Mouse (Mus musculus) forebrain, embryonic 10.5 days (tissue): ENCODE measurements around the gene Pfkl. TPM values are rescaled to one million over a fixed set of nuclear protein-coding genes. Genes with fewer than 3 reads are reported as not detected.
"Not testable (repeated sequence)": the region's sequence is repeated elsewhere in the genome, so short reads cannot be mapped to it uniquely, and the experiment has no call there.

ENCODE experiments used
- DNase-seq: peaks from one replicate; pipeline ENCODE4 v3.0.0-alpha.2; 2017; ENCODE audit warnings: low spot score; ENCODE audit errors: extremely low spot score
- H3K27ac ChIP-seq: fragments of 300-500 bp; sonication (generic); 2 replicates; pipeline ENCODE4 v1.5.1; 2016; ENCODE audit warnings: mild to moderate bottlenecking
- H3K27me3 ChIP-seq: fragments of 300-500 bp; sonication (generic); 2 replicates; pipeline ENCODE4 v1.6.1; 2016; ENCODE audit warnings: mild to moderate bottlenecking; ENCODE audit not compliant: poor library complexity, severe bottlenecking
- H3K36me3 ChIP-seq: fragments of 300-500 bp; sonication (generic); replicated peaks from 2 replicates; pipeline ENCODE4 v1.6.1; 2016; ENCODE audit warnings: mild to moderate bottlenecking, moderate library complexity
- H3K4me1 ChIP-seq: fragments of 300-500 bp; sonication (generic); 2 replicates; pipeline ENCODE4 v1.6.1; 2016
- H3K4me3 ChIP-seq: fragments of 300-500 bp; sonication (generic); 2 replicates; pipeline ENCODE4 v1.5.1; 2016; ENCODE audit warnings: mild to moderate bottlenecking, moderate library complexity
- H3K9me3 ChIP-seq: fragments of 300-500 bp; sonication (generic); 2 replicates; pipeline ENCODE4 v1.6.1; 2016; ENCODE audit warnings: mild to moderate bottlenecking, moderate library complexity
- WGBS: fragments of 180-500 bp; shearing (Covaris S2); methylation state at CpG from one replicate; pipeline ENCODE4 v1.1.7; 2016; 5-methylcytosine and 5-hydroxymethylcytosine counted together
- polyA plus RNA-seq: library from polyadenylated mRNA; unstranded; fragments of >200 nt; fragmentation: Nextera tagmentation; extraction: Ambion mirVana; gene quantifications from 2 replicates; pipeline ENCODE4 v1.2.1, GENCODE M21; 2016

The Pfkl gene
- polyA plus RNA-seq, 1 experiment from 2014 or later = 262 TPM

- Histone ChIP-seq H3K4me3 (no peak overlapping the region), H3K27ac (no peak overlapping the region), H3K4me1 (peaks cover 25% of the 10 kb centered on the region), H3K9me3 (no peaks in the 10 kb centered on the region), H3K36me3 (peaks cover 18% of the 10 kb centered on the region), H3K27me3 (no peaks in the 10 kb centered on the region)
- 85% methylated on average over 8 of the region's 8 CpGs for WGBS
- no peak for DNase-seq
These were observed 33.3 kb downstream of the Pfkl start for GRCm38 (mm10) chr10:77976458-77977150.

- H3K36me3 ChIP-seq = peaks cover 8% of the 10 kb centered on the region
- H3K9me3 ChIP-seq = no peaks in the 10 kb centered on the region
- DNase-seq = no peak
- no peak overlapping the region for H3K27ac ChIP-seq
- H3K27me3 ChIP-seq = peaks cover 8% of the 10 kb centered on the region
- whole genome bisulfite sequencing = 58% methylated on average over 4 of the region's 4 CpGs
- H3K4me3 ChIP-seq = no peak overlapping the region
- peaks cover 25% of the 10 kb centered on the region for H3K4me1 ChIP-seq
These were observed 34.2 kb downstream of the Pfkl start for GRCm38 (mm10) chr10:77975653-77976052.

- peaks cover 17% of the 10 kb centered on the region for H3K27me3 ChIP-seq
- peaks cover 24% of the 10 kb centered on the region for H3K4me1 ChIP-seq
- no peak overlapping the region for H3K27ac ChIP-seq
- 0 out of 2 replicates have a peak, but pooled peaks cover under 1% of the 10 kb centered on the region for H3K36me3 ChIP-seq
- DNase-seq = no peak
- no peaks in the 10 kb centered on the region for H3K9me3 ChIP-seq
- no peak overlapping the region for H3K4me3 ChIP-seq
- WGBS = 83% methylated on average over 5 of the region's 5 CpGs
These were observed 35.1 kb downstream of the Pfkl start for GRCm38 (mm10) chr10:77974811-77975210.

GRCm38 (mm10) chr10:77974323-77974722 is 35.6 kb downstream of the Pfkl start:
- peaks cover 24% of the 10 kb centered on the region for H3K4me1 ChIP-seq
- WGBS = 76% methylated on average over 5 of the region's 5 CpGs
- no peak overlapping the region for H3K27ac ChIP-seq
- no peaks in the 10 kb centered on the region for H3K9me3 ChIP-seq
- H3K27me3 ChIP-seq = peaks cover 22% of the 10 kb centered on the region
- no peak overlapping the region for H3K4me3 ChIP-seq
- no peak for DNase-seq
- no peaks in the 10 kb centered on the region for H3K36me3 ChIP-seq

- peaks cover 39% of the 10 kb centered on the region for H3K27me3 ChIP-seq
- no peaks in the 10 kb centered on the region for H3K36me3 ChIP-seq
- H3K27ac ChIP-seq = no peak overlapping the region
- no peaks in the 10 kb centered on the region for H3K9me3 ChIP-seq
- no peak for DNase-seq
- H3K4me3 ChIP-seq = no peak overlapping the region
- peaks cover 14% of the 10 kb centered on the region for H3K4me1 ChIP-seq
- 63% methylated on average over 17 of the region's 17 CpGs for WGBS
These were observed 38.0 kb downstream of the Pfkl start for GRCm38 (mm10) chr10:77971709-77972553.

- WGBS = 94% methylated on average over 10 of the region's 10 CpGs
- no peaks in the 10 kb centered on the region for H3K36me3 ChIP-seq
- H3K27ac ChIP-seq = no peak overlapping the region
- peaks cover 14% of the 10 kb centered on the region for H3K4me1 ChIP-seq
- no peaks in the 10 kb centered on the region for H3K9me3 ChIP-seq
- no peak for DNase-seq
- H3K27me3 ChIP-seq = peaks cover 39% of the 10 kb centered on the region
- H3K4me3 ChIP-seq = no peak overlapping the region
These were observed 38.7 kb downstream of the Pfkl start for GRCm38 (mm10) chr10:77971191-77971590.

GRCm38 (mm10) chr10:77970481-77970880 is 39.4 kb downstream of the Pfkl start, which contains the start of gene Trpm2:
Gene Trpm2 (minus strand): TSS chr10:77970563.
- Histone ChIP-seq H3K9me3 (no peaks in the 10 kb centered on the region), H3K4me1 (peaks cover 14% of the 10 kb centered on the region), H3K27me3 (peaks cover 39% of the 10 kb centered on the region), H3K4me3 (peak within 1 kb of the TSS; percentile 51), H3K36me3 (no peaks in the 10 kb centered on the region), H3K27ac (0 out of 2 replicates have a peak within 1 kb of the TSS, but pooled peaks have one; percentile 25)
- 86% methylated on average over 6 of the region's 6 CpGs for WGBS
- no peak for DNase-seq

GRCm38 (mm10) chr10:77969973-77970325 is 39.9 kb downstream of the Pfkl start:
- 16% methylated on average over 8 of the region's 8 CpGs for WGBS
- H3K27ac ChIP-seq = no peak overlapping the region
- H3K36me3 ChIP-seq = no peaks in the 10 kb centered on the region
- H3K4me1 ChIP-seq = peaks cover 14% of the 10 kb centered on the region
- peaks cover 39% of the 10 kb centered on the region for H3K27me3 ChIP-seq
- no peaks in the 10 kb centered on the region for H3K9me3 ChIP-seq
- DNase-seq = no peak
- peak overlapping the region; percentile 51 for H3K4me3 ChIP-seq

GRCm38 (mm10) chr10:77969274-77969972 is 40.5 kb downstream of the Pfkl start:
- Histone ChIP-seq H3K27ac (0 out of 2 replicates have a peak overlapping the region, but pooled peaks have one; percentile 25), H3K36me3 (no peaks in the 10 kb centered on the region), H3K27me3 (peaks cover 39% of the 10 kb centered on the region), H3K4me3 (peak overlapping the region; percentile 51), H3K9me3 (no peaks in the 10 kb centered on the region), H3K4me1 (peaks cover 14% of the 10 kb centered on the region)
- WGBS = 7% methylated on average over 26 of the region's 26 CpGs
- DNase-seq = peak; percentile 60

GRCm38 (mm10) chr10:77963971-77964370 is 45.9 kb downstream of the Pfkl start:
- WGBS = 91% methylated on average over 6 of the region's 6 CpGs
- H3K27ac ChIP-seq = no peak overlapping the region
- peaks cover 14% of the 10 kb centered on the region for H3K27me3 ChIP-seq
- H3K4me3 ChIP-seq = no peak overlapping the region
- H3K36me3 ChIP-seq = no peaks in the 10 kb centered on the region
- peaks cover 2% of the 10 kb centered on the region for H3K4me1 ChIP-seq
- H3K9me3 ChIP-seq = no peaks in the 10 kb centered on the region
- DNase-seq = no peak

- no peak for DNase-seq
- no peaks in the 10 kb centered on the region for H3K9me3 ChIP-seq
- H3K27me3 ChIP-seq = peaks cover 2% of the 10 kb centered on the region
- no peak overlapping the region for H3K4me3 ChIP-seq
- no peaks in the 10 kb centered on the region for H3K4me1 ChIP-seq
- H3K27ac ChIP-seq = no peak overlapping the region
- H3K36me3 ChIP-seq = no peaks in the 10 kb centered on the region
- 88% methylated on average over 2 of the region's 2 CpGs for WGBS
These were observed 47.2 kb downstream of the Pfkl start for GRCm38 (mm10) chr10:77962725-77963124.

GRCm38 (mm10) chr10:77950468-77950867 is 59.4 kb downstream of the Pfkl start:
- not testable (repeated sequence) for DNase-seq, H3K4me3 ChIP-seq, H3K27ac ChIP-seq, H3K36me3 ChIP-seq, H3K27me3 ChIP-seq, H3K4me1 ChIP-seq
- peaks cover 15% of the 10 kb centered on the region; the same call in 1 of the 2 replicates for H3K9me3 ChIP-seq
- 90% methylated on average over 9 of the region's 12 CpGs for WGBS
